Mouse (Mus musculus) CH12.LX (cell line): Measurements from ENCODE around the gene Lrrc8c. TPM values are rescaled to one million over a fixed set of nuclear protein-coding genes. Genes with fewer than 3 reads are reported as not detected.

Experiments used
- DNase-seq: peaks from one replicate; pipeline ENCODE4 v3.0.0-alpha.2; 2013; ENCODE audit errors: extremely low read depth
- H3K27ac ChIP-seq: 2 replicates; pipeline ENCODE4 v1.5.1; 2012; ENCODE audit warnings: low read depth, mild to moderate bottlenecking, control low read depth, moderate library complexity; ENCODE audit not compliant: insufficient read depth
- H3K27me3 ChIP-seq: replicated peaks from 2 replicates; pipeline ENCODE3; 2012; ENCODE audit warnings: inconsistent platforms
- H3K36me3 ChIP-seq, 2 experiments: replicated peaks in 1 of 2; 2 replicates each; pipeline versions ENCODE3 to v1.6.1; 2012; ENCODE audit warnings: inconsistent platforms in 1 of 2, low read length in 1 of 2, mild to moderate bottlenecking in 1 of 2, mixed read lengths in 1 of 2, moderate library complexity in 1 of 2; ENCODE audit not compliant: control insufficient read depth in 1 of 2, insufficient read depth in 1 of 2
- H3K4me1 ChIP-seq, 2 experiments: 2 replicates each; pipeline ENCODE4 v1.6.1; 2012; ENCODE audit warnings: inconsistent platforms in 1 of 2, moderate library complexity in 1 of 2; ENCODE audit not compliant: insufficient read depth in 2 of 2, control insufficient read depth in 1 of 2
- H3K4me2 ChIP-seq: 2 replicates; pipeline ENCODE4 v1.6.1; 2012; ENCODE audit warnings: low read depth, mild to moderate bottlenecking, control low read depth; ENCODE audit not compliant: poor library complexity, insufficient read depth, severe bottlenecking
- H3K4me3 ChIP-seq, 3 experiments: fragments of 150-350 bp in 1 of 3; sonication (generic) in 1 of 3; replicated peaks in 1 of 3; 2 replicates each; pipeline versions ENCODE3 to v1.5.1; 2011 to 2012; ENCODE audit warnings: low read depth in 2 of 3, low read length in 2 of 3, mild to moderate bottlenecking in 2 of 3, moderate library complexity in 2 of 3, control low read depth in 1 of 3, improper control_type of control experiment in 1 of 3, inconsistent platforms in 1 of 3, mixed read lengths in 1 of 3; ENCODE audit not compliant: poor library complexity in 1 of 3
- H3K79me2 ChIP-seq: replicated peaks from 2 replicates; pipeline ENCODE4 v1.6.1; 2012; ENCODE audit warnings: mild to moderate bottlenecking, moderate library complexity; ENCODE audit not compliant: control insufficient read depth, poor library complexity, insufficient read depth, severe bottlenecking; ENCODE audit errors: extremely low read depth
- H3K9ac ChIP-seq: 2 replicates; pipeline ENCODE4 v1.6.1; 2012; ENCODE audit warnings: low read depth, mild to moderate bottlenecking, control low read depth, moderate library complexity; ENCODE audit not compliant: insufficient read depth
- H3K9me3 ChIP-seq: replicated peaks from 2 replicates; pipeline ENCODE3; 2012; ENCODE audit warnings: low read length, inconsistent platforms, mixed read lengths
- BHLHE40 ChIP-seq: IDR thresholded peaks from 2 replicates; pipeline ENCODE4 v1.6.1; 2011; ENCODE audit warnings: mild to moderate bottlenecking, low read depth, low read length, improper control_type of control experiment
- CHD2 ChIP-seq: IDR thresholded peaks from 2 replicates; pipeline ENCODE4 v1.6.1; 2011; ENCODE audit warnings: low read length, improper control_type of control experiment
- CTCF ChIP-seq, 2 experiments: IDR thresholded peaks in 1 of 2; conservative IDR thresholded peaks in 1 of 2; 2 replicates each; pipeline ENCODE4 v1.5.1; 2011 to 2012; ENCODE audit warnings: low read depth in 2 of 2, low read length in 2 of 2, improper control_type of control experiment in 1 of 2, inconsistent platforms in 1 of 2, mild to moderate bottlenecking in 1 of 2, moderate library complexity in 1 of 2
- E2F4 ChIP-seq: IDR thresholded peaks from 2 replicates; pipeline ENCODE4 v1.6.1; 2011; ENCODE audit warnings: low read depth, low read length, improper control_type of control experiment; ENCODE audit not compliant: insufficient replicate concordance
- ELF1 ChIP-seq: IDR thresholded peaks from 2 replicates; pipeline ENCODE4 v1.6.1; 2014; ENCODE audit warnings: low read depth, mild to moderate bottlenecking, inconsistent platforms, low read length, improper control_type of control experiment
- EP300 ChIP-seq: IDR thresholded peaks from 2 replicates; pipeline ENCODE4 v1.6.1; 2011; ENCODE audit warnings: low read length, improper control_type of control experiment
- ETS1 ChIP-seq: conservative IDR thresholded peaks from 2 replicates; pipeline ENCODE4 v1.6.1; 2012; ENCODE audit warnings: low read depth, mild to moderate bottlenecking, inconsistent platforms, low read length, improper control_type of control experiment, moderate library complexity
- HCFC1 ChIP-seq: IDR thresholded peaks from 2 replicates; pipeline ENCODE4 v1.6.1; 2012; ENCODE audit warnings: low read depth, mild to moderate bottlenecking, inconsistent platforms, low read length, improper control_type of control experiment
- IRF4 ChIP-seq: IDR thresholded peaks from 2 replicates; pipeline ENCODE4 v1.6.1; 2014; ENCODE audit warnings: low read depth, mild to moderate bottlenecking, inconsistent platforms, low read length, improper control_type of control experiment
- MAFK ChIP-seq: IDR thresholded peaks from 2 replicates; pipeline ENCODE4 v1.6.1; 2011; ENCODE audit warnings: low read length, improper control_type of control experiment; ENCODE audit not compliant: insufficient replicate concordance
- MAZ ChIP-seq: IDR thresholded peaks from 2 replicates; pipeline ENCODE4 v1.6.1; 2012; ENCODE audit warnings: low read depth, mild to moderate bottlenecking, inconsistent platforms, low read length, improper control_type of control experiment, moderate library complexity
- MEF2A ChIP-seq: IDR thresholded peaks from 2 replicates; pipeline ENCODE4 v1.6.1; 2014; ENCODE audit warnings: low read depth, mild to moderate bottlenecking, inconsistent platforms, low read length, improper control_type of control experiment, borderline replicate concordance
- MXI1 ChIP-seq: IDR thresholded peaks from 2 replicates; pipeline ENCODE4 v1.6.1; 2011; ENCODE audit warnings: mild to moderate bottlenecking, low read depth, low read length, improper control_type of control experiment
- NRF1 ChIP-seq: IDR thresholded peaks from 2 replicates; pipeline ENCODE4 v1.6.1; 2014; ENCODE audit warnings: low read depth, mild to moderate bottlenecking, inconsistent platforms, low read length, improper control_type of control experiment, moderate library complexity
- RAD21 ChIP-seq: IDR thresholded peaks from 2 replicates; pipeline ENCODE4 v1.6.1; 2011; ENCODE audit warnings: low read depth, mild to moderate bottlenecking, low read length, improper control_type of control experiment, moderate library complexity
- RCOR1 ChIP-seq: conservative IDR thresholded peaks from 2 replicates; pipeline ENCODE4 v1.6.1; 2012; ENCODE audit warnings: low read depth, mild to moderate bottlenecking, inconsistent platforms, low read length, improper control_type of control experiment
- TBP ChIP-seq: conservative IDR thresholded peaks from 2 replicates; pipeline ENCODE4 v1.6.1; 2011; ENCODE audit warnings: low read depth, low read length, improper control_type of control experiment
- TCF12 ChIP-seq: IDR thresholded peaks from 2 replicates; pipeline ENCODE4 v1.6.1; 2014; ENCODE audit warnings: low read depth, mild to moderate bottlenecking, inconsistent platforms, low read length, improper control_type of control experiment
- UBTF ChIP-seq: IDR thresholded peaks from 2 replicates; pipeline ENCODE4 v1.6.1; 2012; ENCODE audit warnings: low read depth, mild to moderate bottlenecking, inconsistent platforms, low read length, improper control_type of control experiment, moderate library complexity
- USF2 ChIP-seq: conservative IDR thresholded peaks from 2 replicates; pipeline ENCODE4 v1.6.1; 2011; ENCODE audit warnings: low read depth, low read length, improper control_type of control experiment
- ZC3H11A ChIP-seq: IDR thresholded peaks from 2 replicates; pipeline ENCODE4 v1.6.1; 2012; ENCODE audit warnings: low read depth, mild to moderate bottlenecking, inconsistent platforms, low read length, improper control_type of control experiment
- ZKSCAN1 ChIP-seq: IDR thresholded peaks from 2 replicates; pipeline ENCODE4 v1.6.1; 2012; ENCODE audit warnings: low read depth, inconsistent platforms, low read length, improper control_type of control experiment, borderline replicate concordance
- ZMIZ1 ChIP-seq: IDR thresholded peaks from 2 replicates; pipeline ENCODE4 v1.6.1; 2012; ENCODE audit warnings: low read depth, mild to moderate bottlenecking, inconsistent platforms, low read length, improper control_type of control experiment
- ZNF384 ChIP-seq: IDR thresholded peaks from 2 replicates; pipeline ENCODE4 v1.6.1; 2012; ENCODE audit warnings: low read depth, low read length, improper control_type of control experiment, inconsistent platforms
- dilution Hi-C: fragments of 300-500 bp; cut with MboI; formaldehyde crosslinking; loops from 2 replicates; pipeline ENCODE4 v1.14.3; 2020; ENCODE audit warnings: low sequenced_read_pairs; ENCODE audit not compliant: extremely low pct_unique_long_range_greater_than_20kb, extremely low pct_ligation_motif_present
- in situ Hi-C: fragments of 300-500 bp; cut with MboI; formaldehyde crosslinking; loops from 3 replicates; pipeline ENCODE4 v1.14.3; 2019; ENCODE audit warnings: low sequenced_read_pairs, low pct_ligation_motif_present, low pct_unique_long_range_greater_than_20kb, mixed read lengths
- polyA plus RNA-seq: library from polyadenylated mRNA; unstranded; fragments of >175 nt; gene quantifications from 2 replicates; pipeline ENCODE4 v1.2.1, GENCODE M21; 2012; ENCODE audit warnings: low read depth; ENCODE audit not compliant: insufficient read length
- total RNA-seq, 2 experiments: library from RNA; depleted of rRNA; stranded (reverse); fragments of 300-350 nt in 1 of 2; fragments of >200 nt in 1 of 2; gene quantifications; 2 replicates each; pipeline ENCODE4 v1.2.3; 2012 to 2014

Gene Lrrc8c
- total and polyA plus RNA-seq, 3 experiments, result 3.3 to 10.3 (median 5.9) TPM

GRCm38 (mm10) chr5:105609683-105610082 lies 90.5 kb downstream of the Lrrc8c start:
- no peak for DNase-seq
- Histone ChIP-seq H3K79me2 (no peaks in the 10 kb centered on the region), H3K9ac (no peak overlapping the region), H3K9me3 (no peaks in the 10 kb centered on the region), H3K27me3 (no peaks in the 10 kb centered on the region), H3K36me3 (peaks cover 15 to 40% of the 10 kb centered on the region in 2 experiments), H3K4me2 (no peak overlapping the region), H3K27ac (no peak overlapping the region), H3K4me3 (no peak overlapping the region), H3K4me1 (peaks cover 3 to 8% of the 10 kb centered on the region in 2 experiments)
- dilution Hi-C loops (no loop called here), in situ Hi-C loops (no loop called here)
- no peak for TF ChIP-seq MAFK

GRCm38 (mm10) chr5:105613002-105613401 lies 93.8 kb downstream of the Lrrc8c start:
- H3K4me2 ChIP-seq, result no peak overlapping the region
- in situ Hi-C loops, result no loop called here
- DNase-seq, result no peak
- no peak overlapping the region for H3K4me3 ChIP-seq
- no peaks in the 10 kb centered on the region for H3K79me2 ChIP-seq
- no peaks in the 10 kb centered on the region for H3K27me3 ChIP-seq
- peaks cover 4 to 18% of the 10 kb centered on the region in 2 experiments for H3K36me3 ChIP-seq
- TF ChIP-seq EP300, result no peak
- TF ChIP-seq ELF1, result no peak
- TF ChIP-seq TCF12, result no peak
- no peak for TF ChIP-seq MXI1
- TF ChIP-seq MAZ, result no peak
- H3K27ac ChIP-seq, result no peak overlapping the region
- no peak overlapping the region for H3K9ac ChIP-seq
- dilution Hi-C loops, result no loop called here
- H3K4me1 ChIP-seq, result peaks cover 3 to 29% of the 10 kb centered on the region in 2 experiments
- no peaks in the 10 kb centered on the region for H3K9me3 ChIP-seq

GRCm38 (mm10) chr5:105614000-105614399 lies 94.8 kb downstream of the Lrrc8c start:
- Histone ChIP-seq H3K9ac (no peak overlapping the region), H3K4me1 (peaks cover 3 to 36% of the 10 kb centered on the region in 2 experiments), H3K27me3 (no peaks in the 10 kb centered on the region), H3K36me3 (peaks cover 2 to 11% of the 10 kb centered on the region in 2 experiments), H3K4me3 (no peak overlapping the region), H3K9me3 (no peaks in the 10 kb centered on the region), H3K4me2 (no peak overlapping the region), H3K27ac (no peak overlapping the region), H3K79me2 (no peaks in the 10 kb centered on the region)
- in situ Hi-C loops (no loop called here), dilution Hi-C loops (no loop called here)
- TF ChIP-seq RAD21 (no peak), TBP (no peak), ZMIZ1 (no peak), ZC3H11A (no peak), CHD2 (no peak), BHLHE40 (no peak), CTCF (conservative IDR thresholded peaks at IDR 0.05 in 1 of 2, IDR thresholded peaks at IDR 0.05 in 1 of 2; ENCODE audit: low read depth in 2 of 2, low read length in 2 of 2) (no peak), E2F4 (no peak), IRF4 (no peak), ZNF384 (no peak), RCOR1 (no peak), UBTF (no peak), USF2 (no peak), NRF1 (no peak), MEF2A (no peak), ELF1 (no peak), ZKSCAN1 (no peak), HCFC1 (no peak), TCF12 (no peak), ETS1 (no peak)
- DNase-seq, result no peak
